Mouse (Mus musculus) heart, embryonic 16.5 days (tissue): ENCODE measurements around the gene Rsph10b. TPM values are rescaled to one million over a fixed set of nuclear protein-coding genes. Genes with fewer than 3 reads are reported as not detected.

Experiments used
- ATAC-seq: fragments of 200-750 bp; cut with Nextera tagmentation; replicated peaks from 2 replicates; pipeline ENCODE4 v1.8.0; 2017; ENCODE audit warnings: moderate number of reproducible peaks; ENCODE audit not compliant: insufficient read depth, low FRiP score; ENCODE audit errors: extremely low read depth
- H3K27ac ChIP-seq: fragments of 300-500 bp; sonication (generic); 2 replicates; pipeline ENCODE4 v1.5.1; 2014; ENCODE audit warnings: mild to moderate bottlenecking, low read length, control low read depth, moderate library complexity
- H3K27me3 ChIP-seq: fragments of 300-500 bp; sonication (generic); 2 replicates; pipeline ENCODE4 v1.6.1; 2014; ENCODE audit warnings: low read length, mixed read lengths; ENCODE audit not compliant: control insufficient read depth, insufficient read depth
- H3K36me3 ChIP-seq: fragments of 300-500 bp; sonication (generic); 2 replicates; pipeline ENCODE4 v1.6.1; 2014; ENCODE audit not compliant: control insufficient read depth, insufficient read depth
- H3K4me1 ChIP-seq: fragments of 300-500 bp; sonication (generic); 2 replicates; pipeline ENCODE4 v1.6.1; 2014; ENCODE audit warnings: low read length, mixed read lengths; ENCODE audit not compliant: control insufficient read depth, insufficient read depth
- H3K4me2 ChIP-seq: fragments of 300-500 bp; sonication (generic); 2 replicates; pipeline ENCODE4 v1.6.1; 2014; ENCODE audit warnings: low read depth, mild to moderate bottlenecking, control low read depth, low read length
- H3K4me3 ChIP-seq: fragments of 300-500 bp; sonication (generic); 2 replicates; pipeline ENCODE4 v1.5.1; 2014; ENCODE audit warnings: mild to moderate bottlenecking, control low read depth, low read length
- H3K9ac ChIP-seq: fragments of 300-500 bp; sonication (generic); 2 replicates; pipeline ENCODE4 v1.6.1; 2014; ENCODE audit warnings: low read length, control low read depth
- H3K9me3 ChIP-seq: fragments of 300-500 bp; sonication (generic); replicated peaks from 2 replicates; pipeline ENCODE4 v1.6.1; 2016; ENCODE audit warnings: low read length; ENCODE audit not compliant: control insufficient read depth
- WGBS: fragments of 180-500 bp; shearing (Covaris S2); extraction: QIAGEN DNeasy Blood & Tissue Kit; methylation state at CpG from one replicate; pipeline ENCODE4 v1.1.7; 2014; 5-methylcytosine and 5-hydroxymethylcytosine counted together
- polyA plus RNA-seq: library from polyadenylated mRNA; unstranded; fragments of >200 nt; fragmentation: Nextera tagmentation; extraction: Ambion mirVana; gene quantifications from 2 replicates; pipeline ENCODE4 v1.2.1, GENCODE M21; 2015

Rsph10b gene
- polyA plus RNA-seq, 1 experiment from 2014 or later = 1.9 TPM

- ATAC-seq = no peak
- no peak overlapping the region for H3K27ac ChIP-seq
- no peaks in the 10 kb centered on the region for H3K9me3 ChIP-seq
- peaks cover 31% of the 10 kb centered on the region for H3K36me3 ChIP-seq
- no peaks in the 10 kb centered on the region for H3K27me3 ChIP-seq
- H3K4me1 ChIP-seq = no peaks in the 10 kb centered on the region; the same call in 1 of the 2 replicates
- no peak overlapping the region for H3K4me3 ChIP-seq
- H3K4me2 ChIP-seq = no peak overlapping the region
- H3K9ac ChIP-seq = no peak overlapping the region
- 92% methylated on average over 12 of the region's 12 CpGs for WGBS
These were observed 2.2 kb upstream of the Rsph10b start for GRCm38 (mm10) chr5:143930656-143931055.

DNA sequence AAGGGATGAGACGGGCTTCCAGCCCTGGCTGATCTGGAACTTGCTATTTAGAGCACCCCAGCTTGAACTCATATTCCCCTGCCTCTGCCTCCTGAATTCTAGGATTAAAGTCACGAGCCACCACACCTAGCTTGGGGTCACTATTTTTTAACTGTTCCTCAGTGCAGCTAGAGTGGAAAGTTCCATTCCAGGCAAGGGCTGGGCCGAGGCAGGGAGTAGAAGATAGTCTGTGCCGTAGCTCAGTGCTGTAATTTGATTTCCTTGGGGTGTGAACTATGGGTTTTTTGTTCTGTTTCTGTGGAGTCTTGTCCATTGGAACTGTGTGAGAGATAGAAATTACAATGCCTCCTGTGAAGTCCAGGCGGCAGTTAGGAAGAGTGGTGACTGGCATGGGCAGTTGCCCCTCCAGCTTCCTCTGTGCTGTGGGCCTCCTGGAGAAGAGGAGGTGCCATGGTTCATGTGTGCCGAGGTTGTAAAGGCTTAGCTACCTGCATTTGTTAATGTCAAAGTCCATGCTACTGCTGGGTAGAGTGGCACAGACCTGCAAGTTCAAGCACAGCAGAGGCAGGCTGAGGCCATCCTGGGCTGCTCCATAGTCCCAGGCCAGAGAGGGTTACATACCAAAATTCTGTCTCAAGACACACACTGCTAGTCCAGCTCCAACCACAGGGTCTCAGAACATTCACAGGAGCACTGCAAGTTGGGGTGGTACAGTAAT, 813 bp upstream of the Rsph10b start:
- Histone ChIP-seq H3K4me1 (no peaks in the 10 kb centered on the region; the same call in 1 of the 2 replicates), H3K4me3 (no peak overlapping the region), H3K27ac (no peak overlapping the region), H3K9me3 (no peaks in the 10 kb centered on the region), H3K9ac (no peak overlapping the region), H3K4me2 (no peak overlapping the region), H3K27me3 (no peaks in the 10 kb centered on the region), H3K36me3 (peaks cover 26% of the 10 kb centered on the region)
- no peak for ATAC-seq
- 76% methylated on average over 6 of the region's 6 CpGs for WGBS

- H3K9me3 ChIP-seq = no peaks in the 10 kb centered on the region
- H3K27me3 ChIP-seq = no peaks in the 10 kb centered on the region
- no peak overlapping the region for H3K27ac ChIP-seq
- H3K36me3 ChIP-seq = peaks cover 21% of the 10 kb centered on the region
- 88% methylated on average over 11 of the region's 11 CpGs for WGBS
- no peak overlapping the region for H3K9ac ChIP-seq
- no peaks in the 10 kb centered on the region; the same call in 1 of the 2 replicates for H3K4me1 ChIP-seq
- no peak for ATAC-seq
- H3K4me3 ChIP-seq = no peak overlapping the region
- H3K4me2 ChIP-seq = no peak overlapping the region
These were observed 579 bp downstream of the Rsph10b start for GRCm38 (mm10) chr5:143933414-143933813.

DNA sequence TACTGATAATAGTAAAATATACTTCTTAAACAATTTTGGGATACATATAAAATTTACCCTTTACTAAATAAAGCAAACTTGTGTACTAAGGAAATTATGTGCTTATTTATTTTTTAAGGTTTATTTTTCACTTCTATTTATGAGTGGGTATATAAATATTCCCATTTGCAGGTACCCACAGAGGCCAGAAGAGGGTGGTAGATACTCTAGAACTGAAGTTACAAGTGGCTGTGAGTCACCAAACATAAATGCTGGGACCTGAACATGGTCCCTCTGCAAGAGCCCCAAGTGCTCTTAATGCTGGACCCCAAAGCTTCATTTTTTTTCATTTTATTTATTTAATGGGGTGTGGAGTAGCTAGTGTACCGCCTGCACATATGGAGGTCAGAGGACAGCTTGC, 1.0 kb downstream of the Rsph10b start:
- H3K4me2 ChIP-seq = no peak overlapping the region
- H3K9me3 ChIP-seq = no peaks in the 10 kb centered on the region
- no peak overlapping the region for H3K4me3 ChIP-seq
- no peak for ATAC-seq
- no peak overlapping the region for H3K27ac ChIP-seq
- H3K36me3 ChIP-seq = peaks cover 19% of the 10 kb centered on the region
- no peak overlapping the region for H3K9ac ChIP-seq
- H3K4me1 ChIP-seq = no peaks in the 10 kb centered on the region; the same call in 1 of the 2 replicates
- 79% methylated on average over 1 of the region's 1 CpGs for WGBS
- no peaks in the 10 kb centered on the region for H3K27me3 ChIP-seq

- WGBS = 67% methylated on average over 9 of the region's 9 CpGs
- 0 out of 2 replicates have a peak, but pooled peaks cover 3% of the 10 kb centered on the region for H3K9me3 ChIP-seq
These were observed 3.3 kb downstream of the Rsph10b start for GRCm38 (mm10) chr5:143936156-143936555.

GRCm38 (mm10) chr5:143941588-143941987, 8.8 kb downstream of the Rsph10b start:
- Histone ChIP-seq H3K4me3 (no peak overlapping the region), H3K4me2 (no peak overlapping the region), H3K27me3 (no peaks in the 10 kb centered on the region), H3K9me3 (0 out of 2 replicates have a peak, but pooled peaks cover 6% of the 10 kb centered on the region), H3K36me3 (no peaks in the 10 kb centered on the region), H3K27ac (no peak overlapping the region), H3K4me1 (no peaks in the 10 kb centered on the region), H3K9ac (no peak overlapping the region)
- ATAC-seq = no peak
- WGBS = 22% methylated on average over 10 of the region's 10 CpGs

More at GRCm38 (mm10) chr5:143936156-143936555, 3.3 kb downstream of the Rsph10b start:
- H3K4me2 ChIP-seq = no peak overlapping the region
- no peaks in the 10 kb centered on the region; the same call in 1 of the 2 replicates for H3K4me1 ChIP-seq
- no peak for ATAC-seq
- H3K9ac ChIP-seq = no peak overlapping the region
- H3K4me3 ChIP-seq = no peak overlapping the region
- no peaks in the 10 kb centered on the region for H3K27me3 ChIP-seq
- peaks cover 6% of the 10 kb centered on the region; the same call in 1 of the 2 replicates for H3K36me3 ChIP-seq
- no peak overlapping the region for H3K27ac ChIP-seq

DNA sequence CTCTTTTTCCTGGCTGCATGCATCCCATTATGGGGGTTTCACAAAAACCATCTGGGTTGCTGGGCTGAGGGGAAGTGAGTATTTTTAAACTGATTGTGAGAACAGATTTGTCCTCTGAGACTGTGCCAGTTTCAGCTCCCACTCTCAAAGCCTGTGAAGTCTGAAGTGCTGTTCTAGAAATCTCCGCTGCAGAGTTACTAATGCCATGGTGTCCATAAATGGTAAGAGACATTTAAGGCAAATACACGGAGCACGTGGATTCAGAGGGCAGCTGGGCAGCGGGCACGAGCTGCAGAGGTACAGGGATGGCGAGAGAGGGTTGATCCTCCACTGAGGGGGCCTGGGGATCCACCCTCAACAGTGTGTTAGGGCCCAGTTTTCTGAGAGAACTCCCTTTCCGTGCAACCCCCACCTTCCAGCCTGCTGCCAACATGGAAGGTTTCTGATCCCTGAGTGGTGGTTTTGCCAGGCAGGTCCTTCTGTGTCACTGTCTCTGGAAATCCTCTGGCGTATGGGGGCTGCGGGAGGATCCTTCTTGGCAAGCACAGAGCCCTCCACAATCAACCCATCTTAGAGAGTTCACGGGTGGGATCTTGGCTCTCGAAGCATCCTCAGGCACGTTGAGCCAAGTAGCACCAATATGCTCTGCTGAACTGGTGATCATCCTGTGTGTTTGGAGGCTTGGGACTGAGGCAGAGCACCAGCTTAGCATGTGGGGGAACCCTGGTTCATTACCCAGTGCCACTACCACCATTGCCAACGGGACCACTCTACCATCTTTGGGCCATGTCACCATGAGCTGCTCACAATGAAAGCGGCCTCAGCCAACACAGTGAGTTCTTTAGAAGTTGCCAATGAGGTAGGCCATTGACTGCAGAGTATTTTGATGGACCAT, 10.6 kb downstream of the Rsph10b start:
- Histone ChIP-seq H3K4me1 (no peaks in the 10 kb centered on the region), H3K4me3 (no peak overlapping the region), H3K9ac (no peak overlapping the region), H3K27me3 (no peaks in the 10 kb centered on the region), H3K36me3 (no peaks in the 10 kb centered on the region), H3K4me2 (no peak overlapping the region), H3K27ac (no peak overlapping the region), H3K9me3 (0 out of 2 replicates have a peak, but pooled peaks cover 6% of the 10 kb centered on the region)
- ATAC-seq = no peak
- WGBS = 68% methylated on average over 14 of the region's 14 CpGs

- no peak for ATAC-seq
- Histone ChIP-seq H3K36me3 (no peaks in the 10 kb centered on the region), H3K27ac (no peak overlapping the region), H3K4me1 (no peaks in the 10 kb centered on the region), H3K9me3 (0 out of 2 replicates have a peak, but pooled peaks cover 4% of the 10 kb centered on the region), H3K9ac (no peak overlapping the region), H3K4me3 (no peak overlapping the region), H3K4me2 (no peak overlapping the region), H3K27me3 (no peaks in the 10 kb centered on the region)
- WGBS = 85% methylated on average over 12 of the region's 12 CpGs
These were observed 15.5 kb downstream of the Rsph10b start for GRCm38 (mm10) chr5:143948361-143948760.

GRCm38 (mm10) chr5:143950016-143950415, 17.2 kb downstream of the Rsph10b start:
- WGBS = 46% methylated on average over 5 of the region's 5 CpGs
- no peak overlapping the region for H3K27ac ChIP-seq
- H3K4me2 ChIP-seq = no peak overlapping the region
- no peaks in the 10 kb centered on the region for H3K4me1 ChIP-seq
- no peak for ATAC-seq
- no peak overlapping the region for H3K4me3 ChIP-seq
- no peaks in the 10 kb centered on the region for H3K9me3 ChIP-seq
- no peaks in the 10 kb centered on the region for H3K27me3 ChIP-seq
- no peaks in the 10 kb centered on the region for H3K36me3 ChIP-seq
- no peak overlapping the region for H3K9ac ChIP-seq
